Comparison of ENCODE assay signal across 10 mouse cellular contexts in genomic region chr3:98104851-98105471, GRCm38 (mm10). TPM values are rescaled to one million over a fixed set of nuclear protein-coding genes. Genes with fewer than 3 reads are reported as not detected.
DNase-seq lines count a peak whose midpoint lies in the region; ATAC-seq and TF ChIP-seq lines count a peak whose summit lies in the region.
"Had no signal": no experiment of that assay in that cellular context is flagged by ENCODE, and none has a peak within 500 bp of the region (broad histone marks: within the 10 kb centered on the region; RNA-seq: fewer than 3 reads in every experiment).

No protein-coding gene starts in this region.

- no peak for ATAC-seq in heart, embryonic 12.5 days (ENCODE audit: insufficient number of reproducible peaks, low FRiP score)
- no peak for ATAC-seq in embryonic facial prominence, embryonic 15.5 days (ENCODE audit: insufficient number of reproducible peaks, low FRiP score, low TSS enrichment, low read depth)
- ATAC-seq in hindbrain, postnatal 0 days, result peak; percentile 73
- peak; percentile 66 for ATAC-seq in midbrain, embryonic 12.5 days (ENCODE audit: low FRiP score, low read depth)

- H3K9ac ChIP-seq in heart, embryonic 12.5 days, result no peak overlapping the region
- no peak overlapping the region for H3K9ac ChIP-seq in embryonic facial prominence, embryonic 15.5 days
- H3K9ac ChIP-seq in hindbrain, postnatal 0 days (replicated peaks; ENCODE audit: low read length), result no peak overlapping the region
- H3K9ac ChIP-seq in midbrain, embryonic 12.5 days (replicated peaks), result no peak overlapping the region

- WGBS in heart, embryonic 12.5 days, result 60% methylated on average over 9 of the region's 9 CpGs
- 56% methylated on average over 9 of the region's 9 CpGs for WGBS in embryonic facial prominence, embryonic 15.5 days
- WGBS in hindbrain, postnatal 0 days, result 30% methylated on average over 9 of the region's 9 CpGs
- 25% methylated on average over 9 of the region's 9 CpGs for WGBS in midbrain, embryonic 12.5 days

- peak overlapping the region; percentile 45 for H3K27ac ChIP-seq in heart, embryonic 12.5 days (ENCODE audit: poor library complexity, severe bottlenecking)
- H3K27ac ChIP-seq in embryonic facial prominence, embryonic 15.5 days (replicated peaks), result peak overlapping the region; percentile 56; the same call in 1 of the 2 replicates
- H3K27ac ChIP-seq in hindbrain, postnatal 0 days, result peak overlapping the region; percentile 64
- H3K27ac ChIP-seq in midbrain, embryonic 12.5 days (replicated peaks), result peak overlapping the region; percentile 72

- no peak overlapping the region for H3K4me2 ChIP-seq in heart, embryonic 12.5 days
- no peak overlapping the region for H3K4me2 ChIP-seq in embryonic facial prominence, embryonic 15.5 days (replicated peaks)
- no peak overlapping the region for H3K4me2 ChIP-seq in hindbrain, postnatal 0 days (ENCODE audit: low read depth, low read length)
- H3K4me2 ChIP-seq in midbrain, embryonic 12.5 days (replicated peaks), result no peak overlapping the region

- no peak overlapping the region for H3K4me3 ChIP-seq in heart, embryonic 12.5 days
- no peak overlapping the region for H3K4me3 ChIP-seq in embryonic facial prominence, embryonic 15.5 days (replicated peaks)
- H3K4me3 ChIP-seq in hindbrain, postnatal 0 days (ENCODE audit: low read length), result no peak overlapping the region
- no peak overlapping the region for H3K4me3 ChIP-seq in midbrain, embryonic 12.5 days

- no peaks in the 10 kb centered on the region for H3K4me1 ChIP-seq in heart, embryonic 12.5 days (replicated peaks)
- H3K4me1 ChIP-seq in embryonic facial prominence, embryonic 15.5 days, result peaks cover 57% of the 10 kb centered on the region
- peaks cover 11% of the 10 kb centered on the region; the same call in 1 of the 2 replicates for H3K4me1 ChIP-seq in hindbrain, postnatal 0 days (ENCODE audit: insufficient read depth, low read length)
- H3K4me1 ChIP-seq in midbrain, embryonic 12.5 days, result peaks cover 36% of the 10 kb centered on the region

- peaks cover 13% of the 10 kb centered on the region for H3K9me3 ChIP-seq in heart, embryonic 12.5 days (replicated peaks)
- peaks cover 5% of the 10 kb centered on the region for H3K9me3 ChIP-seq in embryonic facial prominence, embryonic 15.5 days (replicated peaks)
- H3K9me3 ChIP-seq in hindbrain, postnatal 0 days (ENCODE audit: low read length), result no peaks in the 10 kb centered on the region
- peaks cover 8% of the 10 kb centered on the region for H3K9me3 ChIP-seq in midbrain, embryonic 12.5 days

- peaks cover 87% of the 10 kb centered on the region for H3K36me3 ChIP-seq in heart, embryonic 12.5 days
- peaks cover 83% of the 10 kb centered on the region for H3K36me3 ChIP-seq in embryonic facial prominence, embryonic 15.5 days
- H3K36me3 ChIP-seq in hindbrain, postnatal 0 days (ENCODE audit: insufficient read depth, low read length), result no peaks in the 10 kb centered on the region; the same call in 1 of the 2 replicates
- peaks cover 51% of the 10 kb centered on the region for H3K36me3 ChIP-seq in midbrain, embryonic 12.5 days

- no peaks in the 10 kb centered on the region for H3K27me3 ChIP-seq in heart, embryonic 12.5 days (replicated peaks)
- H3K27me3 ChIP-seq in embryonic facial prominence, embryonic 15.5 days, result no peaks in the 10 kb centered on the region
- H3K27me3 ChIP-seq in hindbrain, postnatal 0 days (ENCODE audit: insufficient read depth, low read length), result no peaks in the 10 kb centered on the region
- H3K27me3 ChIP-seq in midbrain, embryonic 12.5 days, result peaks cover 9% of the 10 kb centered on the region

- TF ChIP-seq CTCF in hindbrain, postnatal 0 days (IDR thresholded peaks at IDR 0.05; ENCODE audit: low read depth), result no peak

- no peak for DNase-seq in heart, adult 9 months (ENCODE audit: low spot score in 2 of 2)
- DNase-seq in hindbrain, postnatal 0 days (ENCODE audit: low spot score), result peak; percentile 62
- no peak for DNase-seq in gastrocnemius, adult 8-10 months (ENCODE audit: low spot score in 2 of 2)
- no peak for DNase-seq in cerebellum, postnatal 36 days
- no peak for DNase-seq in testis, postnatal 10 days (ENCODE audit: low spot score)
- DNase-seq: adrenal gland, adult 8-10 months; lung, adult 2 months had no signal

RNA-seq across cellular contexts. Expression of gene Adam30, which starts 55.5 kb away (rescaled TPM):
- polyA plus RNA-seq in heart, embryonic 12.5 days (2016; fragmentation: Nextera tagmentation; extraction: Ambion mirVana), result not detected in 2 replicates
- polyA plus RNA-seq in embryonic facial prominence, embryonic 15.5 days (2015; fragmentation: Nextera tagmentation; extraction: Ambion mirVana), result not detected in 2 replicates
- total RNA-seq in hindbrain, postnatal 0 days (2014; rRNA removed), result 0.10 TPM in 1 of 2 replicates, not detected in the other
- polyA plus RNA-seq in hindbrain, postnatal 0 days (2015; fragmentation: Nextera tagmentation; extraction: Ambion mirVana), result not detected in 2 replicates
- polyA plus RNA-seq in midbrain, embryonic 12.5 days (2016; fragmentation: Nextera tagmentation; extraction: Ambion mirVana), result not detected in 2 replicates
- total RNA-seq in gastrocnemius, adult 8-10 months (2022), result not detected
- total RNA-seq: adrenal gland, adult 8-10 months had no signal
- polyA plus RNA-seq: lung, adult 2 months had no signal

Comparison
In these comparisons a context has a peak if more than half of its experiments do, and no peak if none do; other contexts are left out.
1. ATAC-seq: peak in hindbrain, postnatal 0 days (single experiment) and midbrain, embryonic 12.5 days (single experiment); none in heart, embryonic 12.5 days (single experiment) and embryonic facial prominence, embryonic 15.5 days (single experiment).
2. Peak in every context shown above with its lines, with median percentiles within 50 percentile points of each other: H3K27ac ChIP-seq.